Mouse (Mus musculus) embryonic facial prominence, embryonic 10.5 days (tissue): ENCODE results near the gene Prss53. TPM values are rescaled to one million over a fixed set of nuclear protein-coding genes. Genes with fewer than 3 reads are reported as not detected.

Experiments used
- DNase-seq: peaks from one replicate; pipeline ENCODE4 v3.0.0-alpha.2; 2017; ENCODE audit warnings: low spot score
- H3K27ac ChIP-seq: fragments of 300-500 bp; sonication (generic); replicated peaks from 2 replicates; pipeline ENCODE4 v1.5.1; 2016; ENCODE audit warnings: mild to moderate bottlenecking
- H3K27me3 ChIP-seq: fragments of 300-500 bp; sonication (generic); replicated peaks from 2 replicates; pipeline ENCODE4 v1.6.1; 2016; ENCODE audit warnings: low read depth, mild to moderate bottlenecking; ENCODE audit not compliant: poor library complexity, severe bottlenecking
- H3K36me3 ChIP-seq: fragments of 300-500 bp; sonication (generic); replicated peaks from 2 replicates; pipeline ENCODE4 v1.6.1; 2016; ENCODE audit warnings: mild to moderate bottlenecking, moderate library complexity
- H3K4me1 ChIP-seq: fragments of 300-500 bp; sonication (generic); 2 replicates; pipeline ENCODE4 v1.6.1; 2016
- H3K4me3 ChIP-seq: fragments of 300-500 bp; sonication (generic); 2 replicates; pipeline ENCODE4 v1.5.1; 2016; ENCODE audit warnings: mild to moderate bottlenecking, moderate library complexity
- H3K9me3 ChIP-seq: fragments of 300-500 bp; sonication (generic); 2 replicates; pipeline ENCODE4 v1.6.1; 2016; ENCODE audit warnings: mild to moderate bottlenecking
- whole genome bisulfite sequencing: fragments of 180-500 bp; shearing (Covaris S2); methylation state at CpG from one replicate; pipeline ENCODE4 v1.1.7; 2016; 5-methylcytosine and 5-hydroxymethylcytosine counted together
- polyA plus RNA-seq: library from polyadenylated mRNA; unstranded; fragments of >200 nt; fragmentation: Nextera tagmentation; extraction: Ambion mirVana; gene quantifications from 2 replicates; pipeline ENCODE4 v1.2.1, GENCODE M21; 2016

Prss53 gene
- 0.64 and 0.79 TPM in 2 replicates for polyA plus RNA-seq

DNA sequence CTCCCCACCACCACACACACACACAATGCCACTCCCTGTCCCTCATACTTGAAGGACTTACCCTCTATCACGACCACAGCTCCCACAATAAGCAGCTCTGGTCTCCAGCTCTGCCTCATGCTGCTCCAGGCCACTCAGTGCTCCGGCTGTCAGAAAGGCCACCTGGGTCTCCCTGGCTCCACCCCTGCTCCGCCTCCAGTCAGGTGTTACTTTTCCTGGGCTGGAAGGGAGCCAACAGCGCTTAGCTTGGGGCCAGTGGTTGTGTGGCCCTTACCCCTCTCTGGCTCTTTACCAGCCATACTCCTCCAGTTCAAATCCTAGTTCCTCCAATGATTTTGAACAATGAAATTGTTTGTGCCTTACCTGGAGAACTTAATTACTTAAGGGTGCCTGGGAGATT, at the start of gene Prss53:
Gene Prss53 (minus strand): TSS at position 173 of the 400 bp plus-strand sequence.
- no peak for DNase-seq
- H3K27me3 ChIP-seq, result no peaks in the 10 kb centered on the region
- H3K9me3 ChIP-seq, result no peaks in the 10 kb centered on the region
- WGBS, result 38% methylated on average over 4 of the region's 4 CpGs
- H3K4me1 ChIP-seq, result peaks cover 13% of the 10 kb centered on the region
- H3K4me3 ChIP-seq, result no peak within 1 kb of the TSS
- H3K36me3 ChIP-seq, result peaks cover 79% of the 10 kb centered on the region
- H3K27ac ChIP-seq, result no peak within 1 kb of the TSS

DNA sequence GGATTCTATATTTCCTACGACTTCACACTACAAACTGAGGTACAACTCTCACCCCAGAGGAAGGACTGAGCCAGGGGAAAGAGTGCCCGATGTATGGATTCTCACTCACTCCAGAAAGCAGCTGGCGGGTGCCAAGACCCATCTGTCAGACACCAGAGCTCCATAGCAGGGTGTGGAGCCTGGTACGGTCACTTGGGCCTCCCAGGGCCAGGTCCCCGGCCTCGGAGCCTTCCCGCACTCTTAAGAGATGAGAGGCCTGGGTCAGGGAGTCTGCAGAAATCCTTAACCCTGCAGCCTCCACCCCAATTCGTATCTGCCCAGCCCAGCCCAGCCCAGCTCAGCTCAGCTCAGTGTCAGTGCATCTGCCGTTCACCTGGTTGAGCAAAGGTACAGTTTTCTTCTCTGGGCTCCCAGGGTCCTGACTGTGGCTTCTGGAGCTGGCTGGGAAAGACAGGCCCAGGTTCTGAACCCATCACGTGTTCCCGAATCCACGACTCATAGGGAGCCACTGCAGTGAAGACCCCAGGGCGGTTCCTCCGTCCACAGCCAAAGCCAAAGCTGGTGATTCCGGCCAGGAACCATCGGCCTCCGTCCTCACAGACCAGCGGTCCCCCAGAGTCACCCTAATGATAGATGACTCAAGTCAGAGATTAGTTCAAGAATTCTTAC, 45.6 kb upstream of the Prss53 start:
- WGBS, result 59% methylated on average over 18 of the region's 18 CpGs
- DNase-seq, result no peak
- peaks cover 51% of the 10 kb centered on the region for H3K4me1 ChIP-seq
- H3K27ac ChIP-seq, result peak overlapping the region; percentile 85; the same call in 1 of the 2 replicates
- H3K27me3 ChIP-seq, result peaks cover 6% of the 10 kb centered on the region
- H3K4me3 ChIP-seq, result peak overlapping the region; percentile 79
- H3K36me3 ChIP-seq, result no peaks in the 10 kb centered on the region
- no peaks in the 10 kb centered on the region for H3K9me3 ChIP-seq

DNA sequence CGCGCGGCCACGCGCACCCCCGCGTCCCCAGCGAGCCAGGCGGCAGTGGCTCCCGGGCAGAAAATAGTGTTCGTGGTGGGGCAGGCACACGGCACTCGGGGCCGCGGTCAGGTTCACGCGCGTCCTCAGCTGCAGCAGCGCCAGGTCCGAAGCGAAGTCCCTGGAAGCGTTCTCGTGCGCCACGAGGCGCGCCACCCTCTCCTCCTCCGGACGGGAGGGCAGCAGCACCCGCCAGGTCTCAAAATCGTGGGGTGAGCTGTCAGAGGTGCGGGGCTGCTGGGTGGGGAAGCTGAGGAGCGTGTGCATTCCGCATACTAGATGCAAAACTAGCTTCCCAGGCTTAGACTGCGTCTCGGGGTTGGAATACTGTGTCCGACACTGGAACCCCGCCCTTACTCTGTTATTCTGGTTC, 45.0 kb upstream of the Prss53 start:
- Histone ChIP-seq H3K4me1 (peaks cover 54% of the 10 kb centered on the region), H3K27me3 (peaks cover 6% of the 10 kb centered on the region), H3K36me3 (no peaks in the 10 kb centered on the region), H3K4me3 (peak overlapping the region; percentile 79), H3K27ac (peak overlapping the region; percentile 85), H3K9me3 (no peaks in the 10 kb centered on the region)
- 1% methylated on average over 38 of the region's 38 CpGs for WGBS
- no peak for DNase-seq

DNA sequence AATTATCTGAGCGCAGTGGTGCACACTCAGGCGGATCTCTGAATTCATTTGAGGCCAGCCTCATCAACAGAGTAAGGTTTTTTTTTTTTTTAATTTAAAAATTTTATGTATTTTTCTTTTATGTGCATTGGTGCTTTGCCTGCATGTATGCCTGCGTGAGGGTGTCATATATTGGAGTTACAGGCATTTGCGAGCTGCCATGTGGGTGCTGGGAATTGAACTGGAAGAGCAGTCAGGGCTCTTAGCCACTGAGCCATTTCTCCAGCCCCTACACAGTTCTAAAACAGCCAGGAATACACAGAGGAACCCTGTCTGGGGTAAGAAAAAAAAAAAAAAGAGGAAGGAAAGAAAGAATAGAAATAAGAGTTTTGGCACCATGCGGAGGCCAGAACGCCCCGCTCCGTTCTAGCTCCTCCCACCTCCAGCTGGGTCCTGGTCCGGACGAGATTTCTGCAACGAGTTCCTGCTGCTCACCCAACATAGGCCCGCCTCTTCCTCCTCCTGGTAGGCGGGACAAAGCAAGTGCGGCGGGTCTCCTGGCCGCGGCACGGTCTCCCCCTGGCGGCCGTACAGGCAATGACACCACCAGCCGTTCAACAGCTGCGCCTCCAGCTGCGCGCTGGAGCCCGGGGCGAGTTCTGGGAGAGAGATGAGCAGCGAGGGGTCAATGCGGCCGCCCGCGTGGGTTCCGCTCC, 44.4 kb upstream of the Prss53 start:
- Histone ChIP-seq H3K9me3 (no peaks in the 10 kb centered on the region), H3K4me1 (peaks cover 57% of the 10 kb centered on the region), H3K36me3 (no peaks in the 10 kb centered on the region), H3K27me3 (peaks cover 12% of the 10 kb centered on the region), H3K4me3 (peak overlapping the region; percentile 79), H3K27ac (peak overlapping the region; percentile 85)
- DNase-seq, result peak; percentile 96
- WGBS, result 7% methylated on average over 32 of the region's 32 CpGs

DNA sequence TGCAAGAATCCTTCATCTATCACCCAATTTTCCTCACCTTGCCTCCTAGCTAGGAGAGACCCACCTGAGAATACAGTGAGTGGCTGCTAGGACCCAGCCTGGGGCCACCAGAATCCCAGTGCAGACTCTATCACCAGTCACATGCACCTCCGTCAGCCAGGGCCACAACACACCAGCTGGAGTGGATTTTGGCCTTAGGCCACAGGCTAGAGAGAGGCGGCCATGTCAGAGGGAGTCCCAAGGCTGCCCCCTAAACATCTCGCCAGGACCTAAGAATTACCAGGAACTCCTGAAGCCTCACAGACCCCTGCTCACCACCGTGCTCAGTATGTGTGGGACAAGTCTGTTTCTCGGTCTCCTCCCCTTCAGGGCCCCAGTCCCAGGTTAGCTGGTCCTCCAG, 43.3 kb upstream of the Prss53 start:
- WGBS, result 83% methylated on average over 5 of the region's 5 CpGs

DNA sequence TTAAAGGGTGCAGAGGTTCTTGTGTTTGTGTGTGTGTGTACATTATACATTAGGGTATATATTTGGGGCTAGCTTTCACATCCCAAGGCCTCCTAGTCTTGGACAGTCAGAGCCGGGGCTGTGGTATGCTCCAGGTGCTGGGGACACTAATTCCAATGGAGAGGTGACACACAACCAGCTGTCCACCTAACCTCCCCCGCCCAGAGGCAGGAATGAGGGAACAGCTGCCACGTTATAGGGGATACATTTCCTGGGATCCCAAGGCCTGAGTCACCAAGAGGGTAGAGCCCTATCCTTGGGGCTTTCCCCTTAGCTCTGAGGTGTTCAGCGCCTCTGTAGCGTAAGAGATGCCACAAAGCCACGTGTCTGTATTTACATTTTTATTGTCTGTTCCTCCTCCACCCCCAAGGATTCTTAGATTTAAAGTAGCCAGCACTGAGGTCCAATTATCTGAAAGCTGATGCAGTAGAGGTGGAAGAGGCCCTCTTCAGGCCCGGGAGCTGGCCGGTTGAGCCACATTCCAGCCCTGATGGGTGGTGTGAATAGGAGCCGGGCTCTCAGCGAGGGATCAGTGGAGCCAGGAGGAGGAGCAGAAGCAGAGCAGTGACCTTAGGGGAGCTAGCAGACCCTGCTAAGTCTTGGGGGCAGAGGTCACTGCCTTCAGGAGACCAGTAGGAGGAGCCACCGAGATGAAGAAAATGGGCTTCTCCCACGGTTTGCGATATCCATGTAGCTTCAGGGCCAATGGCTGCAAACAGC, 41.7 kb upstream of the Prss53 start:
- no peaks in the 10 kb centered on the region for H3K9me3 ChIP-seq
- peak; percentile 74 for DNase-seq
- peak overlapping the region; percentile 33 for H3K4me3 ChIP-seq
- peaks cover 39% of the 10 kb centered on the region for H3K27me3 ChIP-seq
- WGBS, result 13% methylated on average over 13 of the region's 13 CpGs
- peaks cover 74% of the 10 kb centered on the region for H3K4me1 ChIP-seq
- peaks cover under 1% of the 10 kb centered on the region; the same call in 1 of the 2 replicates for H3K36me3 ChIP-seq
- H3K27ac ChIP-seq, result peak overlapping the region; percentile 74

More for the DNA sequence above, 43.3 kb upstream of the Prss53 start:
- Histone ChIP-seq H3K9me3 (no peaks in the 10 kb centered on the region), H3K4me1 (peaks cover 68% of the 10 kb centered on the region), H3K36me3 (no peaks in the 10 kb centered on the region), H3K27ac (peak overlapping the region; percentile 77), H3K27me3 (peaks cover 23% of the 10 kb centered on the region), H3K4me3 (peak overlapping the region; percentile 79; the same call in 1 of the 2 replicates)
- no peak for DNase-seq

DNA sequence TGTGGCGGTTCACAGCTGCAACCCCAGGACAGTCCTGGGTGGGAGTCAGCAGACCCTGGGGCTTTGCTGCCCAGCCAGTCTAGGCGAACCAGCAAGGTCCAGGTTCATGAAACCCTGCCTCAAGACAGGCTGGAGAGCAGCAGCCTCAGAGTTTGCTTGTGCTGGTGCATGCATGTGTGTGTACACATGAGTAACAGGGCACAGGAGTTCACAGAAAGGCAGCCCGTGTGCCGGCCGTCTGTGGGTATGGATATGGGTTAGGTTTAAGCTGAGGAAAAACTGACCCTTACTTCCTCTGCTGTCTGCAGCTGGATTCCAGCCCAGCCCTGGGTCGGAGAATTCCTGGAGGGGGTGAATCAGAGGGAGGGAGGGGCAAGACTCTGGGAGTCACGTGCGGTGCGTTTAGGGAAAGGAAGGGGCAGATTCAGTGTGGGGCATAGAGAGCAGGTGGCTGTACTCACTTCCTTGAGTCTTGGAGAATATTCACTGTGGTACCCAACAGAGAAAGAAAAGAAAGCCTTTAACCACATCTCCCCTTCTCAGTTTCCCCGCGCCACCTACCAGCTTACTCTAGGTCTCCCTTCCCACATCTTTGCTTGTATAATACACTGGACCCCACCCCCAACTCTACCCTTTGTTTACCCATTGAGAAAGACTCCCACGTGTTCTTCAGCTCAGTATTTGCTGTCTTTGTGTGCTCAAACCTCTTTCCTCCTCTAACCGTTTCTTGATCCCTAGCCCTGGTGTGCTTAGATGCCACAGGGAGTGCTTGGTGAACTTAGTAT, 40.8 kb upstream of the Prss53 start:
- Histone ChIP-seq H3K27me3 (peaks cover 40% of the 10 kb centered on the region), H3K27ac (peak overlapping the region; percentile 74), H3K36me3 (peaks cover 9% of the 10 kb centered on the region), H3K9me3 (no peaks in the 10 kb centered on the region), H3K4me3 (peak overlapping the region; percentile 14), H3K4me1 (peaks cover 77% of the 10 kb centered on the region)
- DNase-seq, result peak; percentile 56
- WGBS, result 26% methylated on average over 13 of the region's 13 CpGs

DNA sequence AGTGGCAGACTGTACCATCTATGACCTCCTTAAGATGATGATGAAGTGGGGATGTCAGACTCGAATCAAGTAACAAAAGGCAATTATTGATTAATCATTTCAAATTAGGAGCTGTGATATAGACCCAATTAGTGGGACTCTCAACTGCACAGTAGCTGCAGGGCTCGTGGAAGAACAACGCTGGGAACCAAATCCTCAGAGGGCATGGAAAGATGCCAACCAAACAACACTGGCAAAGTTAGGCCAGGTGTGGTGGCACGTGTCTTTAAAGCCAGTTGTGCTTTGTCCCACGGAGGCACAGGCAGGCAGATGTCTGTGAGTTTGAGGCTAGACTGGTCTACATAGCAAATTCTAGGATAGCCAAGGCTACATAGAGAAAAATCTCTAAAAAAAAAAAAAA, 39.9 kb upstream of the Prss53 start:
- 83% methylated on average over 5 of the region's 5 CpGs for WGBS
- Histone ChIP-seq H3K4me1 (peaks cover 70% of the 10 kb centered on the region), H3K9me3 (no peaks in the 10 kb centered on the region), H3K27ac (no peak overlapping the region), H3K4me3 (no peak overlapping the region), H3K27me3 (peaks cover 35% of the 10 kb centered on the region), H3K36me3 (peaks cover 18% of the 10 kb centered on the region)
- DNase-seq, result no peak

DNA sequence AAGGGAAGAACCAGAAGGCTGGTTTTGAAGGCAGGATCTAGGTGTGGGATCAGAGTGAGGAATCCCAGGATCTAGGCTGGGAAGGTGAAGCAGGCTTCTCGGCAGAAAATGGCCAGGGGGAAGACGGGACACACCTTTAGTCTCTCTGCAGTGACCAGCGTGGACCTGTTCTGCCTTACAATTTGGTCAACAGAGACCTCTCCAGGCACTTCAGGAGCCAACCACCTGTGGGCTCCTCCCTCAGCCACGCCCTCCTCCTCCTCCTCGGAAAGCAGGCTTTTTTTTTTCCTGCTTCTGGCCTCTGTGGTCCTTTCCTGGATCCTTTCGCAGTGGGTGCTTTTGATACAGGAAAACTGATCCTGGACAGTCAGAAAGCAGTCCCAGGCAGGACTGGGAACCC, 39.2 kb upstream of the Prss53 start, which contains the start of gene Prss8:
Gene Prss8 (minus strand): TSS at position 182 of the 400 bp plus-strand sequence.
- Histone ChIP-seq H3K4me1 (peaks cover 68% of the 10 kb centered on the region), H3K36me3 (peaks cover 25% of the 10 kb centered on the region), H3K9me3 (no peaks in the 10 kb centered on the region), H3K27ac (peak within 1 kb of the TSS; percentile 81), H3K27me3 (peaks cover 35% of the 10 kb centered on the region), H3K4me3 (peak within 1 kb of the TSS; percentile 56)
- DNase-seq, result peak; percentile 46
- WGBS, result 7% methylated on average over 6 of the region's 6 CpGs

DNA sequence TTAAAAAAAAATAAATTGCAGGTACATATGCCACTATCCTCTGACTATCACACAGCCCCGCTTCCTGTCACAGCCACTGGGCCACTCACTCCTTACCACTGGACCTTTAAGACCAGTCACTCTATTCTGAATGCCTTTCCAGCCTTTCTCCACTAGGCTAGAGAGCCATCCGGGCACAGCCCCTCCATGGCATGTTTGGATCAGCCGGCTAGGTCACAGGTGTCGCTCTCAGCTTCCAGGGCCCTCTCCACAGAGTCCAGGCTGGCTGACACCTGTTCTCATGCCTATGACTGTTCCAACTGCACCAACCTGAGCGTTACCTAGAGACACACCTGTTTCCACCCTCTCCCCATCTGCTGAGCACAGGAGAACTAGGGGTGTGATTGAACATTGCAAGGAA, 37.8 kb upstream of the Prss53 start:
- peaks cover 39% of the 10 kb centered on the region for H3K36me3 ChIP-seq
- peak overlapping the region; percentile 56 for H3K4me3 ChIP-seq
- no peaks in the 10 kb centered on the region for H3K9me3 ChIP-seq
- peaks cover 63% of the 10 kb centered on the region for H3K4me1 ChIP-seq
- H3K27ac ChIP-seq, result no peak overlapping the region
- peaks cover 35% of the 10 kb centered on the region for H3K27me3 ChIP-seq
- DNase-seq, result no peak
- WGBS, result 53% methylated on average over 5 of the region's 5 CpGs

DNA sequence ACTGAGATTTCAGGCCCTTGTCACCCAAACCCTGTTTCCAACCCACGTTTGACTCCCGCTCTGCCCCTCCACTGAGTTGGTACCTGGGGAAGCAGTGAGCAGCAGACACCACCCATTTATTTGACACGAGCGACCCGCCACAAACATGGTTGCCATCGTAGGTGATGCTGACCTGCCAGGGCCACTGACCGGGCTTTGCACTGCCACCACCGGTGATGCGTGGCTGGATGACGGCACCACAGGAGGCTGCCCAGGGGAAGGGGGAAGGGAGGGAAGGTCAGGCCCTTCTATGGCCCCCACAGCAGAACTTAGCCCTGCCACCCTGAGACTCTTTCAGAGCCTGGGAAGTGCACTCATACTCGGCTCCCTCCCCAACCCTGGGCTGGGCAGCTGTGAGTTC, 37.0 kb upstream of the Prss53 start:
- 76% methylated on average over 11 of the region's 11 CpGs for WGBS
- no peak for DNase-seq
- no peaks in the 10 kb centered on the region for H3K9me3 ChIP-seq
- H3K27me3 ChIP-seq, result peaks cover 35% of the 10 kb centered on the region
- no peak overlapping the region; the same call in 1 of the 2 replicates for H3K4me3 ChIP-seq
- H3K36me3 ChIP-seq, result peaks cover 47% of the 10 kb centered on the region
- no peak overlapping the region for H3K27ac ChIP-seq
- H3K4me1 ChIP-seq, result peaks cover 54% of the 10 kb centered on the region

DNA sequence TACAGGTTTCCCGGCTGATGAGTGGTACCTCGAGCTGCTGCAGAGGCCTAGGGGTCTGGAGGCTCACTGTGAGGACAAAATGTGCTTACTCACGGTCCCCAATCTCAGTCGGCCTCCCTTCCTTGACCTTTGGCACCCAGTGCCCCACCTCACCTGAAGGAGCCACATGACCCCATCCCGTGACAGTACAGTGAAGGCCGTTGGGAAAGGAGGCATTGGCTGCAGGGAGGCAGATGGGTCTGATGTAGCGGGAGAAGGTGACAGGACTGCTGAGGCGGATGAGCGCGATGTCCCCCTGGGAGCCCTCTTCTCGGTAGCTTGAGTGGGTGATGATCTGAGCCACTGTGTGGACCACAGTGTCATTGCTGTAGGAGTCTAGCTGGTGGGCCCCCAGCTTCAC, 36.1 kb upstream of the Prss53 start:
- WGBS, result 89% methylated on average over 11 of the region's 11 CpGs
- DNase-seq, result no peak
- peaks cover 56% of the 10 kb centered on the region for H3K36me3 ChIP-seq

More for the DNA sequence above, 36.1 kb upstream of the Prss53 start:
- H3K27ac ChIP-seq, result no peak overlapping the region
- 0 out of 2 replicates have a peak overlapping the region, but pooled peaks have one; percentile 11 for H3K4me3 ChIP-seq
- peaks cover 35% of the 10 kb centered on the region for H3K27me3 ChIP-seq
- H3K9me3 ChIP-seq, result no peaks in the 10 kb centered on the region
- peaks cover 45% of the 10 kb centered on the region for H3K4me1 ChIP-seq
